ENCODE assay signal across 24 mouse cellular contexts in the genomic region with DNA sequence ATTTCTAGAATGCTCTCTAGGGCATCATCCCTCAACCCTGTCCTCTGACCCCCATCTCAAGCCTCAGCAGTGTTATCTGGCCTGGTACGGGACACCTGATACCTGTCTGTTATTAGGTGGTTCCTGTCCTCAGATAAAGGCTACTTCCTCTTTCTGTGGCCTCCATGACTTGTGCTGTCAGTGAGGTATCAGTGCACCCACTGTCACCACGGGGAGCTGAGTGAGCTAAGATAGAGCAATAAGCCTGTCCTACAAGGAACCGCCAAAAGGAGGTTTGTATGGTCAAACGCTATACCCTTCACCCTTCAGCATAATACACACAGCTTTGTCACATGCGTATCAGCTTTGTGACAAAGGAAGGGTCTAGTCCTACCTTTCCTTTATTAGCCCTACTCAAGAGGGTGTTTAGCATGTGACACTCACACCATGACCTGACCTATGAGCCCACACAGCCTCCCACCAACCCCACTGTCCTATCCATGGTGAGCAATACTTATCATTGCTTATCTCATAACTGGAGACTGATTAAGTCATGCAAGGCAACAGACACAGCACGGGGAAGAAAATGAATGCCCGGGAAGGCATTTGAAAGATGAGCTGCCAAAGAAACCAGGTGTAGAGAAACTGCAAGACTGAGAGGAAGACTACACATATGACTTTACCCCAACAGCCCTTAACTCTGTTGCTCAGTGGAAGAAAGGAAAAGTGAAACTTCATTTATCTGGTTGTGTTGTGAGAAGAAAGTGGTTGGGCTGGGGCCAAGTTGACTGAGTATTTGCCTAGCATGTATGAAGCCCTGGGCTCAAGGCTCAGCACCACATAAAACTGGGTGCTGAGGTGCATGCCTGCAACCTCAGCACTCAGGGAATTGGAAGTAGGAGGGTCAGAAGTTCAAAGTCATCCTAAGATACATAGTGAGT. TPM values are rescaled to one million over a fixed set of nuclear protein-coding genes. Genes with fewer than 3 reads are reported as not detected.
DNase-seq lines count a peak whose midpoint lies in the region; ATAC-seq lines count a peak whose summit lies in the region.
"Had no signal": no experiment of that assay in that cellular context is flagged by ENCODE, and none has a peak within 500 bp of the region (broad histone marks: within the 10 kb centered on the region; RNA-seq: fewer than 3 reads in every experiment).

No protein-coding gene starts in this region.

- no peaks in the 10 kb centered on the region for H3K27me3 ChIP-seq in intestine, embryonic 16.5 days (replicated peaks; ENCODE audit: control insufficient read depth, insufficient read depth, low read length)
- no peaks in the 10 kb centered on the region for H3K27me3 ChIP-seq in heart, embryonic 12.5 days (replicated peaks)
- H3K27me3 ChIP-seq: embryonic facial prominence, embryonic 12.5 days; limb, embryonic 15.5 days; neural tube, embryonic 15.5 days had no signal

- DNase-seq in A20 (ENCODE audit: low read depth, low spot score), result peak; percentile 46
- DNase-seq in left cerebral cortex, postnatal 36 days (ENCODE audit: low spot score in 2 of 2), result no peak
- no peak for DNase-seq in spleen, postnatal 4 days (ENCODE audit: low spot score in 2 of 2)
- DNase-seq: adrenal gland, postnatal 14 days; cerebellum, adult 11-12 months; cerebellum, postnatal 36 days; gastrocnemius, postnatal 14 days; heart, postnatal 14 days; kidney, adult 2 months; kidney, postnatal 14 days; lung, postnatal 10 days; right cerebral cortex, postnatal 25 days; thymus, postnatal 36 days had no signal

- peaks cover 2% of the 10 kb centered on the region; the same call in 1 of the 2 replicates for H3K36me3 ChIP-seq in intestine, embryonic 16.5 days (ENCODE audit: control insufficient read depth, insufficient read depth, low read length)
- H3K36me3 ChIP-seq in heart, embryonic 12.5 days, result peaks cover 74% of the 10 kb centered on the region

- ATAC-seq in activated CD4-positive, CD25-positive, alpha-beta regulatory T cell, adult 4 months, result peak; percentile 32
- ATAC-seq in intestine, embryonic 16.5 days, result peak; percentile 78
- peak; percentile 55 for ATAC-seq in megakaryocyte, adult 5-6 weeks (ENCODE audit: poor library complexity, severe bottlenecking)
- ATAC-seq in heart, embryonic 12.5 days (ENCODE audit: insufficient number of reproducible peaks, low FRiP score), result no peak

- H3K4me2 ChIP-seq in intestine, embryonic 16.5 days (ENCODE audit: low read depth, low read length), result no peak overlapping the region
- no peak overlapping the region for H3K4me2 ChIP-seq in heart, embryonic 12.5 days
- H3K4me2 ChIP-seq: embryonic facial prominence, embryonic 12.5 days; hindbrain, embryonic 14.5 days; limb, embryonic 15.5 days; midbrain, embryonic 11.5 days; neural tube, embryonic 15.5 days had no signal

- intact Hi-C loops in left cerebral cortex, postnatal 36 days (cut with DNase I), result no loop called here

- no peaks in the 10 kb centered on the region for H3K4me1 ChIP-seq in intestine, embryonic 16.5 days (ENCODE audit: control insufficient read depth, insufficient read depth, low read length)
- no peaks in the 10 kb centered on the region for H3K4me1 ChIP-seq in heart, embryonic 12.5 days (replicated peaks)
- H3K4me1 ChIP-seq: embryonic facial prominence, embryonic 12.5 days; heart, embryonic 10.5 days; limb, embryonic 15.5 days; neural tube, embryonic 15.5 days had no signal

- no peak overlapping the region for H3K27ac ChIP-seq in intestine, embryonic 16.5 days (ENCODE audit: low read length)
- H3K27ac ChIP-seq in heart, embryonic 12.5 days (ENCODE audit: poor library complexity, severe bottlenecking), result no peak overlapping the region
- H3K27ac ChIP-seq: embryonic facial prominence, embryonic 12.5 days; heart, embryonic 10.5 days; hindbrain, embryonic 14.5 days; limb, embryonic 15.5 days; neural tube, embryonic 15.5 days had no signal

- WGBS in intestine, embryonic 16.5 days, result 88% methylated on average over 7 of the region's 7 CpGs
- WGBS in heart, embryonic 12.5 days, result 65% methylated on average over 7 of the region's 7 CpGs

- H3K4me3 ChIP-seq in intestine, embryonic 16.5 days (ENCODE audit: low read length), result no peak overlapping the region
- H3K4me3 ChIP-seq in heart, embryonic 12.5 days, result no peak overlapping the region
- H3K4me3 ChIP-seq: embryonic facial prominence, embryonic 12.5 days; heart, embryonic 10.5 days; limb, embryonic 15.5 days; neural tube, embryonic 15.5 days had no signal

- H3K9me3 ChIP-seq in intestine, embryonic 16.5 days (ENCODE audit: control insufficient read depth, low read length), result no peaks in the 10 kb centered on the region
- no peaks in the 10 kb centered on the region for H3K9me3 ChIP-seq in heart, embryonic 12.5 days (replicated peaks)
- H3K9me3 ChIP-seq: embryonic facial prominence, embryonic 12.5 days; heart, embryonic 10.5 days; limb, embryonic 15.5 days; neural tube, embryonic 15.5 days had no signal

- H3K9ac ChIP-seq in intestine, embryonic 16.5 days (ENCODE audit: low read depth, low read length), result no peak overlapping the region
- H3K9ac ChIP-seq in heart, embryonic 12.5 days, result no peak overlapping the region
- H3K9ac ChIP-seq: embryonic facial prominence, embryonic 12.5 days; hindbrain, embryonic 14.5 days; limb, embryonic 15.5 days; neural tube, embryonic 15.5 days had no signal

RNA-seq across cellular contexts. Expression of a gene that starts 34.6 kb away (rescaled TPM):
- polyA plus RNA-seq in activated CD4-positive, CD25-positive, alpha-beta regulatory T cell, adult 4 months (2017; shearing (Covaris generic)), result under 1 TPM in 1 of 2 experiments, not detected in 1; 0.25 TPM
- 21.8 and 22.7 TPM in 2 replicates for polyA plus RNA-seq in intestine, embryonic 16.5 days (2015; fragmentation: Nextera tagmentation; extraction: Ambion mirVana)
- total RNA-seq in megakaryocyte, adult 5-6 weeks (2015), result not detected in 2 replicates
- 0.04 TPM in 1 of 2 replicates, not detected in the other for total RNA-seq in megakaryocyte, adult 5-6 weeks (2017)
- under 1 TPM; 0.27 to 0.52 TPM for total RNA-seq in left cerebral cortex, postnatal 36 days (2021)
- 2.3 and 2.7 TPM in 2 replicates for polyA plus RNA-seq in heart, embryonic 12.5 days (2016; fragmentation: Nextera tagmentation; extraction: Ambion mirVana)
- total RNA-seq: gastrocnemius, postnatal 14 days had no signal
- polyA plus RNA-seq: C2C12 had no signal

RNA-seq across cellular contexts. Expression of a gene that starts 53.4 kb away (rescaled TPM):
- 10 to 100 TPM; 10.6 to 14.5 TPM for polyA plus RNA-seq in activated CD4-positive, CD25-positive, alpha-beta regulatory T cell, adult 4 months (2017; shearing (Covaris generic))
- 7.1 and 7.8 TPM in 2 replicates for polyA plus RNA-seq in intestine, embryonic 16.5 days (2015; fragmentation: Nextera tagmentation; extraction: Ambion mirVana)
- total RNA-seq in megakaryocyte, adult 5-6 weeks (2015), result 7.2 and 7.9 TPM in 2 replicates
- 4.3 and 6.1 TPM in 2 replicates for total RNA-seq in megakaryocyte, adult 5-6 weeks (2017)
- total RNA-seq in left cerebral cortex, postnatal 36 days (2021), result 10 to 100 TPM; 17.0 to 26.0 TPM
- 7.3 and 9.1 TPM in 2 replicates for polyA plus RNA-seq in heart, embryonic 12.5 days (2016; fragmentation: Nextera tagmentation; extraction: Ambion mirVana)
